Mouse (Mus musculus) retina, postnatal 1 day (tissue): ENCODE measurements around the gene Vmn2r47.
"Not testable (repeated sequence)": the region's sequence is repeated elsewhere in the genome, so short reads cannot be mapped to it uniquely, and the experiment has no call there.

Source experiments
- DNase-seq: peaks from one replicate; pipeline ENCODE4 v3.0.0-alpha.2; 2012

Gene Vmn2r47

DNA sequence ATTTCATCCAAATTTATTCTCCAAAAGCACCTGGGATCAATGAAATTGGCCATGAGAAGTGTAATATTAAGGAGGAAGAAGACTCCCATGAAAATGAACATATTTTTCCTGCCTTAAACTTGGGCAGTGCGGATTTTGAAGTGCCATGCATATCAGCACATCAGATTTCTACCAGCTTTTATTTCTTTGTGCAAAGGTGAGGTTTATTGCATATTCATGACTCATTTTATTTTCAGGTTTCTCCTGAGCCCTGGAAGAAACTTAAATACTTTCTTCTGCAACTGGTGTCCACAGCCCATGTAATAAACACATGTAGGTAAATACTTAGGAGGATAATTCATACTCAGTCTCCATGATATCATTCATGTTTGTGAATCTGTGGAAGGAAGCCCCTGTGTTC is at the start of gene Vmn2r47:
Gene Vmn2r47 (minus strand): TSS at position 101 of the 400 bp plus-strand sequence.
- not testable (repeated sequence) for DNase-seq

DNA sequence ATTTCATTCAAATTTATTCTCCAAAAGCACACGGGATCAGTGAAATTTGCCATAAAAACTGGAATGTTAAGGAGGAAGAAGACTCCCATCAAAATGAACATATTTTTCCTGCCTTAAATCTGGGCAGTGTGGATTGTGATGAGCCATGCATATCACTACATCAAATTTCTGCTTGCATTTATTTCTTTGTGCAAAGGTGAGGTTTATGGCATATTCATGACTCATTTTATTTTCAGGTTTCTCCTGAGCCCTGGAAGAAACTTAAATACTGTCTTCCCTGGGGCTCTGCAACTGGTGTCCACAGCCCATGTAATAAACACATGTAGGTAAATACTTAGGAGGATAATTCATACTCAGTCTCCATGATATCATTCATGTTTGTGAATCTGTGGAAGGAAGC is 70.7 kb downstream of the Vmn2r47 start, which contains the start of gene Vmn2r46:
Gene Vmn2r46 (minus strand): TSS at position 101 of the 400 bp plus-strand sequence.
- DNase-seq: not testable (repeated sequence)
